Mouse (Mus musculus): ENCODE results near the gene Ranbp3.

DNA sequence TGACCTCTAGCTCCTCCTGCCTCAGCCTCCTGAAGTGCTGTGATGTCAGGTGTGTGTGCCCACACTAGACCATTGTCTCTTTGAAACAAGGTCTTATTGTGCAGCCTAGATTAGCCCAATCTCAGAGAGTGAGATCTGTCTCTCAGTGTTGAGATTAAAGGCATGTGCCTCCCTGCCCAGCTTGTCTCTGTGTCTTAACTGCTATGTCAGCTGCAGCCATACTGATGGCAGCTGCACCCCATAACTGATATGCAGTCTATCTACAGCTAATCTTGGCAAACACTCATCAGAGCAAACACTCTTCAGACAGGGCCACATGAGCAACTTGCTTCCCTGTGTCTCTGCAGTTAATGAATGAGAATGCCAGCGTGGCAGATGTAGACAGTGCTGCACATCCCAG lies 33.4 kb downstream of the Ranbp3 start:
- TF ChIP-seq CTCF (IDR thresholded peaks at IDR 0.05; ENCODE audit: borderline replicate concordance, control insufficient read depth, extremely low read depth, insufficient read depth, low read length, poor library complexity) (no peak), POLR2A (IDR thresholded peaks at IDR 0.05; ENCODE audit: control insufficient read depth, extremely low read depth, insufficient read depth, low read length, poor library complexity) (no peak)
